In the genomic region with DNA sequence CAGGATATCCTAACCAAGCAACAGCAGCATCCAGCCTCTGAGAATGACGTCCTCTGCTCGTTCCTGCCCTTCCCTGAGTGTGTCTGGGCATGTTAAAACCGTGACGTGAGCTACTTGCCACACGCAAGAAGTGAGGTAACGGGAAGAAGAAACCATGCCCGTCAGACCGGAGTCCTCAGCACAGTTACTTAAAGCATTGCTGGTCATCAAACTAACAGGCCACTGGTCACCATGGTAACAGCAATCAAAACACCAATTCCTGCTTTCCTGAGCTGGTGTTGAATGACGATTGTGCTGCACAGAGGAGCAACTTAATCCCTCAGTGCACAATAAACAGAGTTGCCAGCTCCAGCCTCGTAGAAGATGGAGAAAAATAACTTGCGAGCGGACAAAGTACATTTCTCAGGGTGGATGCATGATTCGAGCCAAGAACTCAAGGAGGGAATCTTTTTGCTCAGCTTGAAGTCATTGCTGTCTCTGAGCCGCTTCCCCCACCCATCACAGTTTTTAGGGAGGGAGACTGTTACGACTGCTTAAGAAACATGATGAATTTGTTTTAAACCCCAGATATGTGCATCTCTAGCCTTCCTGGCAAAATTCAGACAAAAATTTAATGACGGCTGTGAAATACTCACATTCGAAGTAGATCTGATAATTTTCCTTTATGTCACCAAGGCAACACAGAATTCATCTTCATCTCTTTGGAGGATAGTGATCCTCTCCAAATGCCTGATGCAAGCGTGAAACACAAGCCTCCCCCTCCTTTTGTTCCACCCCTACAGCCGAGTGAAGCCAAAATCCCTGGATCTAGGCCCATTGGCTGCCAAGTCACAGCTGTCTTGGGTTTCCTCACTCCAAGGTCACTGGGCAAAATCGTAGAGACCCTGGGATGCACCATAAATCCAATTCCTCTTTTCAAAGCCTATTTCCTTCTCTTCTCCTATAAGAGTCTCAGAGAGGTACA, we compare ENCODE assay signal across 9 mouse cellular contexts.
DNase-seq lines count a peak whose midpoint lies in the region; ATAC-seq lines count a peak whose summit lies in the region.
"Had no signal": no experiment of that assay in that cellular context is flagged by ENCODE, and none has a peak within 500 bp of the region (broad histone marks: within the 10 kb centered on the region; RNA-seq: fewer than 3 reads in every experiment).

No protein-coding gene starts in this region.

- 8% methylated on average over 20 of the region's 20 CpGs for WGBS in forebrain, embryonic 15.5 days
- 29% methylated on average over 20 of the region's 20 CpGs for WGBS in hindbrain, embryonic 12.5 days
- 37% methylated on average over 20 of the region's 20 CpGs for WGBS in neural tube, embryonic 11.5 days

- peaks cover 21% of the 10 kb centered on the region for H3K4me1 ChIP-seq in forebrain, embryonic 15.5 days
- peaks cover 10% of the 10 kb centered on the region for H3K4me1 ChIP-seq in hindbrain, embryonic 12.5 days
- peaks cover 3% of the 10 kb centered on the region; the same call in 1 of the 2 replicates for H3K4me1 ChIP-seq in neural tube, embryonic 11.5 days (ENCODE audit: control insufficient read depth, insufficient read depth, low read length)

- no peak overlapping the region for H3K9ac ChIP-seq in forebrain, embryonic 15.5 days (replicated peaks)
- no peak overlapping the region for H3K9ac ChIP-seq in hindbrain, embryonic 12.5 days
- no peak overlapping the region for H3K9ac ChIP-seq in neural tube, embryonic 11.5 days (ENCODE audit: low read length)

- H3K27ac ChIP-seq in forebrain, embryonic 15.5 days (replicated peaks), result peak overlapping the region; percentile 41
- H3K27ac ChIP-seq in hindbrain, embryonic 12.5 days, result no peak overlapping the region
- no peak overlapping the region for H3K27ac ChIP-seq in neural tube, embryonic 11.5 days (ENCODE audit: low read depth, low read length)

- no peaks in the 10 kb centered on the region for H3K36me3 ChIP-seq in forebrain, embryonic 15.5 days
- no peaks in the 10 kb centered on the region for H3K36me3 ChIP-seq in hindbrain, embryonic 12.5 days
- no peaks in the 10 kb centered on the region for H3K36me3 ChIP-seq in neural tube, embryonic 11.5 days (ENCODE audit: control insufficient read depth, insufficient read depth, low read length)
- H3K36me3 ChIP-seq: G1E had no signal

- H3K4me2 ChIP-seq in forebrain, embryonic 15.5 days (replicated peaks), result peak overlapping the region; percentile 37
- H3K4me2 ChIP-seq in hindbrain, embryonic 12.5 days (replicated peaks), result peak overlapping the region; percentile 33
- H3K4me2 ChIP-seq in neural tube, embryonic 11.5 days (ENCODE audit: low read depth), result peak overlapping the region; percentile 4; the same call in 1 of the 2 replicates

- ATAC-seq in forebrain, embryonic 15.5 days (replicated peaks), result peak; percentile 84
- ATAC-seq in hindbrain, embryonic 12.5 days (ENCODE audit: low FRiP score), result 0 out of 2 replicates have a peak, but pooled peaks have one; percentile 56
- ATAC-seq in neural tube, embryonic 11.5 days (ENCODE audit: insufficient read depth, low FRiP score, low TSS enrichment), result no peak

- peak overlapping the region; percentile 12; the same call in 1 of the 2 replicates for H3K4me3 ChIP-seq in forebrain, embryonic 15.5 days
- H3K4me3 ChIP-seq in hindbrain, embryonic 12.5 days, result no peak overlapping the region
- H3K4me3 ChIP-seq in neural tube, embryonic 11.5 days (ENCODE audit: low read depth, low read length), result no peak overlapping the region

- no peaks in the 10 kb centered on the region for H3K9me3 ChIP-seq in forebrain, embryonic 15.5 days
- no peaks in the 10 kb centered on the region for H3K9me3 ChIP-seq in hindbrain, embryonic 12.5 days (replicated peaks)
- H3K9me3 ChIP-seq in neural tube, embryonic 11.5 days (ENCODE audit: control insufficient read depth, low read length), result no peaks in the 10 kb centered on the region

- peak; percentile 34 for DNase-seq in layer of hippocampus, adult 11-12 months (ENCODE audit: low spot score)
- DNase-seq in layer of hippocampus, adult 9-10 months (ENCODE audit: low spot score), result no peak
- peak; percentile 63 for DNase-seq in left cerebral cortex, postnatal 4 days
- peak; percentile 49 for DNase-seq in neural tube, embryonic 11.5 days (ENCODE audit: low spot score)
- DNase-seq in testis, postnatal 10 days (ENCODE audit: low spot score), result no peak
- no peak for DNase-seq in thymus, postnatal 10 days (ENCODE audit: low spot score in 2 of 2)

- intact Hi-C loops in left cerebral cortex, postnatal 4 days (cut with DNase I), result no loop called here

- H3K27me3 ChIP-seq in forebrain, embryonic 15.5 days, result no peaks in the 10 kb centered on the region
- no peaks in the 10 kb centered on the region for H3K27me3 ChIP-seq in hindbrain, embryonic 12.5 days
- no peaks in the 10 kb centered on the region for H3K27me3 ChIP-seq in neural tube, embryonic 11.5 days (ENCODE audit: control insufficient read depth, insufficient read depth, low read length)

Comparison
In these comparisons a context has a peak if more than half of its experiments do, and no peak if none do; other contexts are left out.
1. DNase-seq: peak in layer of hippocampus, adult 11-12 months (single experiment), left cerebral cortex, postnatal 4 days (single experiment) and neural tube, embryonic 11.5 days (single experiment); none in layer of hippocampus, adult 9-10 months (single experiment), testis, postnatal 10 days (single experiment) and thymus, postnatal 10 days (0 of 2).
2. Peak in every context shown above with its lines, with median percentiles within 50 percentile points of each other: H3K4me2 ChIP-seq.